Mouse (Mus musculus) embryo, embryonic 11 days (tissue): ENCODE measurements around the gene Cgnl1.
A peak's percentile ranks its signal among the peaks of the same experiment; 100 is the strongest.

Experiments
- DNase-seq: peaks from one replicate; pipeline ENCODE4 v3.0.0-alpha.2; 2015

Gene Cgnl1

DNA sequence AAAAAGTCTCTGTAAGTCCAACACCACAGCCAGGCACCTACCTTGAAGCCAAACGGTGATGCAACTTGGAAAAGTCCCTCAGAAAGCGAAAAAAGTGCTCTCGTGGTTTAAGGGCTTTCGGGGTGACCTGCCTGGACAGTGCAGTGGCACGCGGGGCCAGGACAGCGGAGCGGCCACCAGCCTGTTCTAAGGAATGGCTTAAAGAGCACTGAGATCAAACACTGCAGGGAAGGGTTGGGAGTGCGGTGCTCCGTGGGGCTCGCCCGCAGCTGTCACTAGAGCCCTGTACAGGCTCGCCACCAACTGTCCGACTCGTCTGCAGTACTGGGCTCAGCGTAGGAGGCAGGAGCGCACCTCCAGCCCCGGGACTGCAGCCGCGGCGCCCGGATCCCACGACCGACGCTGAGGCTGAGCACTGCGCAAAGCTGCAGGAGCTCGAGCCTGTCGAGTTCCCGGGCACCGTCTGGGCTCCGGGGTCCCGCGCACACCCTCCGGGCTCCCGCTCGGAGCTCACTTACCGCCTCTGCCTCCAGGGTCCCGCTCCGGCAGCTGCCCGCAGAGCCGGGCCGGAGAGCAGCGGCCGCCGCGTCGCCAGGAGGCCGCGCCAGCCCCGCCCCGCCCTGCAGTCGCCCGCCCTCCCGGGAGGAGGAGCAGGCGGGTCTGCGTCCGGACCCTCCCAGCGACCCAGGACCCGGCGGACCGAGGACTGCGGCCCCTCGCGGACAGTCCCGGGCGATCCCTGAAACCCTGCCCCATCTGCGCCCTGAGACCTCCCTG lies at the start of gene Cgnl1:
Cgnl1 (minus strand) TSS at position 612 of the 777 bp plus-strand sequence.
- DNase-seq, result peak; percentile 86

GRCm38 (mm10) chr9:71818453-71818852 lies 47.1 kb upstream of the Cgnl1 start:
- DNase-seq, result no peak

DNA sequence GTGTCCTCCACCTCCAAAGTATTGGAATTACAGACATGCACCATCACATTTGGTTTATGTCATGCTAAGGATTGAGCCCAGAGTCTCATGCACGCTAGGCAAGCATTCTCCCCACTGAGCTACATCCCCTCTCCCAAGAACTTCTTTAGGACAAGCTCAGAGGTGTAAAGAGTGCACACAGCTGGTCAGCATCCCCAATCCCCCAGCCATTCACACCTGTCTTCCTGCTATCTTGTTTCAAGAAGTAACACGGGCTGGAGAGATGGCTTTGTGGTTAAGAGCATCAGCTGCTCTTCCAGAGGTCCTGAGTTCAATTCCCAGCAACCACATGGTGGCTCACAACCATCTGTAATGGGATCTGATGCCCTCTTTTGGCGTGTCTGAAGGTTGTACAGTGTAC lies 44.7 kb upstream of the Cgnl1 start:
- no peak for DNase-seq

- no peak for DNase-seq
Measured at GRCm38 (mm10) chr9:71813565-71813964, 42.2 kb upstream of the Cgnl1 start.

DNA sequence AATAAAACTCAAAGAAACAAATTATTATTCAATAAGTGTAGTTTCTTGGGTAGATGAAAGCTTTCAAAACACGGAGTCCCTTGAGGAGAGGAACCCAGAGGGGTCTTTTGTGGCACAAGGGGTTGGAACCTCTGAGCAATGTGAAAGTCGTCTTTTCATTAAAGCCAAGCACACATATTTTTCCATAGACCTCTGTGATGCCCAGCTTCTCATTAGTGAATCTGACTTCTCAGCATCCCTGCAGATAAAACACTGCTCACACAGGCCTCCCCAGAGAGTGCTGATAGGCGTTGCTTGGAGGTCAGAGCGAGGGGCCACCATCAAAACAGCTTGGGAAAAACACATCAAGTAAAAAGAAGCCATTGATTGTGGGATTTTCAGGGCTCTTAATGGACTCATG lies 41.5 kb upstream of the Cgnl1 start:
- no peak for DNase-seq

DNA sequence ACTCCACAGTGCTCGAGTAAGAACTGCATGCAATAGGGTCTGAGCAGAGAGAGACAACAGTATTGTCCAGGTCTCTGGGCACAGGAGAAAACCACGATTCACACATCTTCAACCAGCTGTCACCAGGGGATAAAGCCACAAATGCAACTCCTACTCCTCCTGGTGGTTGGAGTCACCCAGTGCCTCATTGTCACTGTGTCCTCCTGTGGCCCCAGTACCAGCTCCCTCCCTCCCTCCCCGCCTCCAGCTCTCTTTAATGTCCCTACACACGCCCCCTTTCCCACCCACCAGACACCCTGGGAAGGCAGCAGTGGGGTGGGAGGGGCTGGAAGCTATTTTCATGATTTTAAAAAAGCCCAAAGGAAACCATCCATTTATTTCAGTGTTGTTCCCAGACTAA lies 41.0 kb upstream of the Cgnl1 start:
- DNase-seq, result peak; percentile 29

DNA sequence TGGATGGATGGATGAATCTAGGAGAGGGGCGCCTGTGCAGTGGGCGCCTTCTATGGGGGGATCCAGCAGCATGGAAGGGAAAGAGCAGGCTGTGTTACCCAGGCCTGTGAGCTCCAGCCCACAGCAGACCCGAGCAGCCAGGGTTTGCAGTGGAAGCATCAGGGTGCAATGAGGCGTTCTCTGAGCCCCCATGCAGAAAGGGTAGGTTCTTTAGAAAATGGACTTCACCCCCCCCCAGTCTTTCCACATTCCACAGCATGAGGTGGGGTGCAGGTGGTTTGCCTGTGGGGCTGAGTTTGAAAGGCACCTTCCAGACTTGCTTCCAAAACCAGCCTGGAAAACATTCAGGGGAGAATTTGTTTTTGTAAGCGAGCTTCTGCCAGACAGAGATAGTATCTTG lies 40.0 kb upstream of the Cgnl1 start:
- no peak for DNase-seq

DNA sequence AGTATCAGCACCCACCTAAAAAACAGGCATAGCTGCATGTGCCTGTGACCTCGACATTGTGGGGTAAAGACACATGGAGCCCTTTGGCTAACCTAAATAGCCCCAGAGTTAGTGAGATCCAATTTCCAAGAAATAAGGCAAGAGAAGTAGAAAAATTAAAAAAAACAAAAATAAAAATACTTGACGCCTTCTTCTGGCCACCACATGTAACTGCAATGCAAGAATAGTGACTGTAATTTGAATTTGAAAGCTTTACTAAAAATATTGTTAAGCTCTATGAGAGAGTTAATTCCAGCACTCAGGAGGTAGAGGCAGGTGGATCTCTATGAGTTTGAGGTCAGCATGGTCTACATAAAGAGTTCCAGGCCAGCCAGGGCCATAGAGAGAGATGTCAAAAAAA lies 39.3 kb upstream of the Cgnl1 start:
- no peak for DNase-seq

DNA sequence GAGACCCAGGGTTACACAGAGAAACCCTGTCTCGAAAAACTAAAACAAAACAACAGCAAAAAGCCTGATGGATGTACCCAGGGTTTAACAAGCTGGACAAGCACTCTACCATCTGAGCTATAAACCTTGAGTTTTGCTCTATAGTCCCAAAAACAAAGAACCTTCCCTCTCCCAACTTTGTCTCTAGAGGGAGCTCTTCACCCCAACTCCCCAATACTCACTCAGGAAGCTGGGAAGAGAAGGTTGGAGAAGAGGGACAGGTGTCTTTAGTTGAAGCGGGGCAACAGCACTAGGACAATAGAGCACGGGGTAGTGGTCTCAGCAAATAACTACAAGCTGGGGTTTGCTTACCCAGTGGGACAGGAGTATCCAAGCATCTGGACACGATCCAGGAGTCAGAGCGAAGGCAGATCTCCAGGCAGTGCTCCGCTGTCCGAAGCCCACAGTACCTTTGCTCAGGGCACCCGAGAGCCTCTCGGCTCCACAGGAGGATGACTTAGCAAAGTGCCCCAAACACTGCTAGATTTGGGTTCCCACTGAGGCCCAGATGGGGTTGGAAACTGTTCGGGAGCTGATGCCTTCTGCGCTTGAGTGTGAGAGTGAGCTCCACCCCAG lies 37.3 kb upstream of the Cgnl1 start:
- peak; percentile 37 for DNase-seq

GRCm38 (mm10) chr9:71807801-71808200 lies 36.4 kb upstream of the Cgnl1 start:
- DNase-seq, result no peak

- DNase-seq, result peak; percentile 83
Measured at GRCm38 (mm10) chr9:71806422-71806805, 35.0 kb upstream of the Cgnl1 start.

GRCm38 (mm10) chr9:71805646-71806421 lies 34.4 kb upstream of the Cgnl1 start:
- DNase-seq, result no peak

- DNase-seq, result peak; percentile 22
Measured at GRCm38 (mm10) chr9:71804116-71804515, 32.7 kb upstream of the Cgnl1 start.

DNA sequence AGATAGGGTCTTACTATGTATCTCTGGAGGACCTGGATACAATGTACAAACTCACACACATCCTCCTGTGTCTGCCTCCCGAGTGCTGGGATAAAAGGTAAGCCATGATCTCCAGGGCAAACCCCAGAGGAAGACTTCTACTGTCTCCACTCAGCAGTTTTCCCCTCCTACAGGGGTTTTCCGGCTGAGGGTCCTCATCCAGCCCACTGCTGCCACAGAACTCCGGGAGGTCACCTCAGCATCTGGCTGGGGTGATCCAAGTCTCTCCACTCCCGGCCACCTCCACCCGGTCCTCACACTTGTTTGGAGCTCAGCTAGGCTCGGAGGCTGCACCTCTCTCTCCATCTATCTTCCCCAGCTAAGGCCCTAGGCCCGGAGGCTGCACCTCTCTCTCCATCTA lies 31.9 kb upstream of the Cgnl1 start:
- no peak for DNase-seq

DNA sequence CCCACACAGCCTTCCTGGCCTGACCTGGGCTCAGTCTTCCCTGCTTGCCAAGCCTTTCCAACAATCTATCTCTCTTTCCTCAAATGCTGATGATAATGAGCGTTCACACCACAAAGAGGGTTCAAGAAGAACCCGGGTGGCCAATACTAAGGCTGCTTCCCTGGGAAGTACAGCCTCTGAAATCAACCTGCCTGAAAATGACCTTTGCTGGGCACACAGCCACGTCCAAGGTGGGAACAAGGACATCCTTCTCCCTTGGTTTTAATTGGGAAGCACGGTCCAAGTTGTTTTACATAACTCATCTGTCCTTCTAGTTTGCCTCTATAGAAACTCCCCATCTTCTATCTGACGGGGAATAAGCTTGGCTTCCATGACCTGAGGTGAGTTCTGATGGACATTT lies 28.2 kb upstream of the Cgnl1 start:
- no peak for DNase-seq

DNA sequence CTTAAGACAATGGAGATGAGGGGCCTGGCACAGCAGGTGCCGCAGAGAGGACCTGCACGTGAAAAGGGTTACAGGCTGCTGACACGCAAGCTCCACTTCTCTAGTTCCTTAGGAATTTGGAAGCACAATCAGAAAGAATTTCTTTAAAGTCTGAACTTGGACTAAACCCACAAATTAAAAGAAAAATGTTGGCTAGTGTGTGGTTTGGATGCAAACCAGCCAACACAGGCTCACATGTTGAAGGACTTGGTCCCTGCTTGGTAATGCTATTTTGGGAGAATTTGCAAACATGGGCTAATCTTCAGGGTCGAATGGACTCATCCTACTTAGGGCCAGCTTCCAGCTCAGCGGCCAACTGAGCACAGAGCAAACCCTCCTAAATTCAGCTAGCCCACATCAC lies 26.8 kb upstream of the Cgnl1 start:
- DNase-seq, result no peak

DNA sequence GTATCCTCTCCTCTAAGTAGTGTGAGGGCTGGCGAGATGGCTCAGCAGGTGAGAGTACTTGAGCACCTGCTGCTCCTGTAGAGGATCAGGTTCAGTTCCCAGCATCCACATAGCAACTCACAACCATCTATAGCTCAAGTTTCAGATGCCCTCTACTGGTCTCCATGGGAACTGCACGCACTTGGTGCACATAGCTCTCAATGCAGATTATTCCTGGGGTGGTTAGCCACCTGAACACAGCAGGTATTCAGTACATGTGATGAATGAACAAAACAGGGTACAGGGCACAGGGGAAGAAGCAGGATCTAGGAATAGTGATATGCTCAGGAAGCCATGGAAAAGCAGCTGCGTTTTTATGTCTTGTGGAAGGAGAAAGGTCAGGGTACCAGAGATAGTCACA lies 6.0 kb upstream of the Cgnl1 start:
- no peak for DNase-seq

DNA sequence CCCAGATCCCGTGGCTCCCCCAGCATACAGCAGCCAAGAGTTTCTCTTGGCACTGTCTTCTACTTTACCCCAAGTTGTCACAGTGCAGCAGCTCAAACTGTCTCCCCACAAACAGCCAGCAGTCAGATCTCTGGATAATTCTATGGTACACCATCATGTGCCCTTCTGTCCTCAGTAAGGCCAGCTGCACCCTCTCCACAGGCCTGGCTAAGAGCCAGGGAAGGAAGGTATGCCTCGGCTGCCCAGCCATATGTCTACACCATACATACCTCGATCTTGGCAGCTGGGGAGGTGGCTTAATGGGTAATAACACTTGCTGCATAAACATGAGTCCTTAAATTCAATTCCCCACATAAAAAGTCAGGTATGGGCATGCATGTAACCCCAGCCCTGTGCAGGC lies 4.9 kb upstream of the Cgnl1 start:
- DNase-seq, result no peak

GRCm38 (mm10) chr9:71773563-71773962 lies 2.2 kb upstream of the Cgnl1 start:
- DNase-seq, result no peak

- DNase-seq, result no peak
Measured at GRCm38 (mm10) chr9:71772338-71772737, 936 bp upstream of the Cgnl1 start.

DNA sequence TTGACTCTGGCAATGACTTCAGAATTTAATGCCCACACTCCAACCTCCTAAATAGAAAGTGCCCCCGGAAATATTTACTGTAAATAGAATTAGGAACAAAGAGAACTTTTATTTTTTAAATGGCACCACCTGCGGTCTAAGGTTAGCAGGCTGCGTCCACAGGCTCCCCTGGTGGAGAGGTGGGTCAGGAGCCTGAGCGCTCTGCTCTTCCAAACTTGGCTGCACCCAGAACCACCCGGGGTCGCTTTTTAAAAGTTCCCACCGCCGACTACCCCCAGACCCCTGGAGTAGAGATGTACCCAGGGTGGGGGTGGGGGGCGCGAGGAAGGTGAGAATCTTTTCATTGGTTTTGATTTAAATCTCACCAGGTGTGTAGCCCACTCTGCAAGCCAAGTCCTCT lies 918 bp downstream of the Cgnl1 start:
- no peak for DNase-seq

DNA sequence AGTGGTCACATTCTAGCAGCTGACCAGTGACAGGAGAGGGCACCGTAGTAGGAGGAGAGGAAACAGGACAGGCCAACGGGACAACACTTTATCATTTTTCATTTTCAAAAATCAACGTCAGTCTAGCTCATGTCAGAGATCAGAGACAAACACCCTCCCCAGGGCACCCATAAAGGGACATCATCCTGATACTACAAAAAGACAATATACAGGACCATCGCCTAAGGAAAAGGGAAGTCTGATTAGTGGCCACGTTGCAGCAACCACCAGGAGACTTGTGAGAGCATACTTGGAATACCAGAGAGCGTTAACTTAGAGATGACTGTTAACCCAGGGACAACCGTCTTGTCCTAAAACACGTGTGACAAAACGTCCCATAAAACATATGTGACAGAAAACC lies 1.7 kb downstream of the Cgnl1 start:
- DNase-seq, result no peak

GRCm38 (mm10) chr9:71768119-71768518 lies 3.3 kb downstream of the Cgnl1 start:
- no peak for DNase-seq

DNA sequence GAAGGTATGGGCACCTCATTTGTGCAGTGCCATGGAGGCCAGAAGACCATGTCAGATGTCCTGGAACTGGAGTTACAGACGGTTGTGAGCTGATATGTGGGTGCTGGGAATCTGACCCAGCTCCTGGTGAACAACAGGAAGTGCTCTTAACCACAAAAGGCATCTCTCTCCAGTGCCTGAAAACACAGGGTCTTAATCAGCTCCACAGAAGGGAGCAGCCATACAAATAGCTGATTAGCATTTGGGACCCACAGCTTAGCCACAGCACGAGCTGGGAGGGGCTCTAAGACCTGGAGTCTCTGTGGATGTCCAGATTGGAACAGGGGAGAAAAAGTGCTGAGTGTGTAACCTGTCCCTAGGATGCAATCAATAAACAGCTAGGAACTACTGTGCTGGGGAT lies 4.5 kb downstream of the Cgnl1 start:
- no peak for DNase-seq
